Mouse (Mus musculus) C2C12 (cell line): ENCODE results near the gene 4930402F06Rik. TPM values are rescaled to one million over a fixed set of nuclear protein-coding genes. Genes with fewer than 3 reads are reported as not detected.

Source experiments
- H3K27me3 ChIP-seq: one replicate; pipeline ENCODE4 v1.6.1; 2011; ENCODE audit not compliant: control insufficient read depth, insufficient read depth, insufficient read length
- H3K36me3 ChIP-seq: one replicate; pipeline ENCODE4 v1.6.1; 2011; ENCODE audit not compliant: control insufficient read depth, insufficient read depth
- H3K4me3 ChIP-seq: one replicate; pipeline ENCODE4 v1.5.1; 2011; ENCODE audit warnings: mild to moderate bottlenecking, control low read depth; ENCODE audit not compliant: poor library complexity, insufficient read depth, severe bottlenecking
- H3K79me2 ChIP-seq: one replicate; pipeline ENCODE4 v1.6.1; 2011; ENCODE audit not compliant: control insufficient read depth, insufficient read depth
- H3K79me3 ChIP-seq: one replicate; pipeline ENCODE4 v1.6.1; 2011; ENCODE audit warnings: low read depth, control low read depth
- H3ac ChIP-seq: one replicate; pipeline ENCODE3; 2011; ENCODE audit warnings: low read depth; ENCODE audit not compliant: control insufficient read depth, insufficient read length
- CEBPB ChIP-seq: IDR thresholded peaks from one replicate; pipeline ENCODE4 v1.6.1; 2011; ENCODE audit warnings: low read depth, mild to moderate bottlenecking, control low read depth, moderate library complexity
- CTCF ChIP-seq: IDR thresholded peaks from one replicate; pipeline ENCODE4 v1.5.1; 2011; ENCODE audit not compliant: control insufficient read depth, insufficient read depth, insufficient read length
- FOSL1 ChIP-seq: IDR thresholded peaks from one replicate; pipeline ENCODE4 v1.8.0; 2011; ENCODE audit warnings: mild to moderate bottlenecking, low read length; ENCODE audit not compliant: poor library complexity, insufficient read depth, severe bottlenecking
- MAX ChIP-seq: IDR thresholded peaks from one replicate; pipeline ENCODE4 v1.6.1; 2011; ENCODE audit warnings: mild to moderate bottlenecking, control low read depth
- MYOD1 ChIP-seq: IDR thresholded peaks from one replicate; pipeline ENCODE4 v1.6.1; 2011; ENCODE audit warnings: low read depth; ENCODE audit not compliant: control insufficient read depth, insufficient read length
- MYOG ChIP-seq: IDR thresholded peaks from one replicate; pipeline ENCODE4 v1.6.1; 2011; ENCODE audit not compliant: control insufficient read depth, insufficient read length; ENCODE audit errors: extremely low read depth
- USF1 ChIP-seq: IDR thresholded peaks from one replicate; pipeline ENCODE4 v1.6.1; 2011; ENCODE audit warnings: low read depth, mild to moderate bottlenecking, control low read depth, moderate library complexity
- polyA plus RNA-seq: library from polyadenylated mRNA; unstranded; fragments of >200 nt; fragmentation: generic; extraction: Trizol; gene quantifications from one replicate; pipeline ENCODE4 v1.2.1, GENCODE M21; 2012; ENCODE audit warnings: missing spikeins

Gene 4930402F06Rik
- polyA plus RNA-seq, 1 experiment: not detected

GRCm38 (mm10) chr2:35422384-35422783, 25.4 kb upstream of the 4930402F06Rik start:
- TF ChIP-seq CEBPB (no peak), MYOG (no peak), CTCF (no peak), FOSL1 (no peak), MAX (no peak), MYOD1 (no peak), USF1 (no peak)
- Histone ChIP-seq H3K36me3 (peaks cover 37% of the 10 kb centered on the region), H3K79me2 (no peaks in the 10 kb centered on the region), H3K4me3 (no peak overlapping the region), H3ac (no peak overlapping the region), H3K27me3 (no peaks in the 10 kb centered on the region), H3K79me3 (no peaks in the 10 kb centered on the region)

GRCm38 (mm10) chr2:35420681-35421080, 23.7 kb upstream of the 4930402F06Rik start:
- TF ChIP-seq MYOG: no peak
- no peak for TF ChIP-seq MYOD1
- TF ChIP-seq MAX: no peak
- no peak for TF ChIP-seq FOSL1
- TF ChIP-seq CEBPB: no peak
- no peak for TF ChIP-seq CTCF
- TF ChIP-seq USF1: no peak
- Histone ChIP-seq H3K79me3 (no peaks in the 10 kb centered on the region), H3ac (no peak overlapping the region), H3K27me3 (no peaks in the 10 kb centered on the region), H3K36me3 (peaks cover 37% of the 10 kb centered on the region), H3K4me3 (no peak overlapping the region), H3K79me2 (no peaks in the 10 kb centered on the region)

GRCm38 (mm10) chr2:35419671-35420070, 22.7 kb upstream of the 4930402F06Rik start:
- H3ac ChIP-seq: no peak overlapping the region
- peaks cover 37% of the 10 kb centered on the region for H3K36me3 ChIP-seq
- H3K4me3 ChIP-seq: no peak overlapping the region
- no peaks in the 10 kb centered on the region for H3K27me3 ChIP-seq
- TF ChIP-seq CTCF (no peak), FOSL1 (no peak), CEBPB (no peak), MAX (no peak), USF1 (no peak)
- no peaks in the 10 kb centered on the region for H3K79me2 ChIP-seq
- no peaks in the 10 kb centered on the region for H3K79me3 ChIP-seq

GRCm38 (mm10) chr2:35419243-35419642, 22.3 kb upstream of the 4930402F06Rik start:
- Histone ChIP-seq H3ac (no peak overlapping the region), H3K27me3 (no peaks in the 10 kb centered on the region), H3K36me3 (peaks cover 37% of the 10 kb centered on the region), H3K79me3 (no peaks in the 10 kb centered on the region), H3K4me3 (no peak overlapping the region), H3K79me2 (no peaks in the 10 kb centered on the region)
- TF ChIP-seq CEBPB (no peak), CTCF (no peak), MYOG (no peak), USF1 (no peak), MAX (no peak), FOSL1 (no peak), MYOD1 (no peak)

GRCm38 (mm10) chr2:35417231-35417630, 20.3 kb upstream of the 4930402F06Rik start:
- TF ChIP-seq MYOD1 (no peak), MYOG (no peak), CEBPB (no peak), MAX (no peak), FOSL1 (no peak), USF1 (no peak), CTCF (no peak)
- Histone ChIP-seq H3K79me3 (no peaks in the 10 kb centered on the region), H3ac (no peak overlapping the region), H3K4me3 (no peak overlapping the region), H3K79me2 (no peaks in the 10 kb centered on the region), H3K36me3 (peaks cover 27% of the 10 kb centered on the region), H3K27me3 (no peaks in the 10 kb centered on the region)

GRCm38 (mm10) chr2:35416473-35416872, 19.5 kb upstream of the 4930402F06Rik start:
- Histone ChIP-seq H3K4me3 (no peak overlapping the region), H3K27me3 (no peaks in the 10 kb centered on the region), H3ac (no peak overlapping the region), H3K79me3 (no peaks in the 10 kb centered on the region), H3K36me3 (peaks cover 19% of the 10 kb centered on the region), H3K79me2 (no peaks in the 10 kb centered on the region)
- no peak for TF ChIP-seq USF1
- TF ChIP-seq CEBPB: no peak
- TF ChIP-seq CTCF: no peak
- TF ChIP-seq MAX: no peak
- no peak for TF ChIP-seq FOSL1
- TF ChIP-seq MYOD1: no peak
- no peak for TF ChIP-seq MYOG
